Mouse (Mus musculus) midbrain, embryonic 16.5 days (tissue): ENCODE measurements around the gene Cd5. TPM values are rescaled to one million over a fixed set of nuclear protein-coding genes. Genes with fewer than 3 reads are reported as not detected.

Source experiments
- ATAC-seq: fragments of 200-750 bp; cut with Nextera tagmentation; 2 replicates; pipeline ENCODE4 v1.8.0; 2017; ENCODE audit warnings: moderate TSS enrichment
- H3K27ac ChIP-seq: fragments of 300-500 bp; sonication (generic); 2 replicates; pipeline ENCODE4 v1.5.1; 2014; ENCODE audit warnings: mild to moderate bottlenecking, low read length, mixed read lengths
- H3K27me3 ChIP-seq: fragments of 300-500 bp; sonication (generic); 2 replicates; pipeline ENCODE4 v1.6.1; 2014; ENCODE audit warnings: low read depth, low read length, mixed read lengths; ENCODE audit not compliant: control insufficient read depth, insufficient read depth
- H3K36me3 ChIP-seq: fragments of 300-500 bp; sonication (generic); 2 replicates; pipeline ENCODE4 v1.6.1; 2014; ENCODE audit warnings: mild to moderate bottlenecking, low read length, moderate library complexity, mixed read lengths; ENCODE audit not compliant: control insufficient read depth, insufficient read depth
- H3K4me1 ChIP-seq: fragments of 300-500 bp; sonication (generic); 2 replicates; pipeline ENCODE4 v1.6.1; 2014; ENCODE audit warnings: mild to moderate bottlenecking, low read length, mixed read lengths; ENCODE audit not compliant: control insufficient read depth, insufficient read depth
- H3K4me2 ChIP-seq: fragments of 300-500 bp; sonication (generic); 2 replicates; pipeline ENCODE4 v1.6.1; 2014; ENCODE audit warnings: mild to moderate bottlenecking, low read length, mixed read lengths
- H3K4me3 ChIP-seq: fragments of 300-500 bp; sonication (generic); 2 replicates; pipeline ENCODE4 v1.5.1; 2014; ENCODE audit warnings: low read depth, mild to moderate bottlenecking, low read length, moderate library complexity, mixed read lengths
- H3K9ac ChIP-seq: fragments of 300-500 bp; sonication (generic); 2 replicates; pipeline ENCODE4 v1.6.1; 2014; ENCODE audit warnings: low read depth, low read length, mixed read lengths
- H3K9me3 ChIP-seq: fragments of 300-500 bp; sonication (generic); replicated peaks from 2 replicates; pipeline ENCODE4 v1.6.1; 2014; ENCODE audit warnings: mild to moderate bottlenecking, low read length, mixed read lengths; ENCODE audit not compliant: control insufficient read depth, poor library complexity, severe bottlenecking
- WGBS: fragments of 180-500 bp; shearing (Covaris S2); extraction: QIAGEN DNeasy Blood & Tissue Kit; methylation state at CpG from one replicate; pipeline ENCODE4 v1.1.7; 2014; 5-methylcytosine and 5-hydroxymethylcytosine counted together
- polyA plus RNA-seq: library from polyadenylated mRNA; unstranded; fragments of >200 nt; fragmentation: Nextera tagmentation; extraction: Ambion mirVana; gene quantifications from 2 replicates; pipeline ENCODE4 v1.2.1, GENCODE M21; 2015

Cd5 gene
- polyA plus RNA-seq, 1 experiment from 2014 or later = 0.48 TPM

- Histone ChIP-seq H3K9me3 (no peaks in the 10 kb centered on the region), H3K36me3 (no peaks in the 10 kb centered on the region), H3K27me3 (no peaks in the 10 kb centered on the region), H3K9ac (no peak overlapping the region), H3K27ac (peak overlapping the region; percentile 31), H3K4me2 (no peak overlapping the region; the same call in 1 of the 2 replicates), H3K4me3 (no peak overlapping the region), H3K4me1 (peaks cover 62% of the 10 kb centered on the region)
- ATAC-seq = no peak
- WGBS = 14% methylated on average over 7 of the region's 7 CpGs
Observed at GRCm38 (mm10) chr19:10695801-10696200, 43.0 kb downstream of the Cd5 start.

- Histone ChIP-seq H3K9me3 (no peaks in the 10 kb centered on the region), H3K27ac (no peak overlapping the region), H3K36me3 (no peaks in the 10 kb centered on the region), H3K27me3 (no peaks in the 10 kb centered on the region), H3K9ac (no peak overlapping the region), H3K4me1 (peaks cover 64% of the 10 kb centered on the region), H3K4me3 (no peak overlapping the region), H3K4me2 (no peak overlapping the region)
- ATAC-seq = no peak
- WGBS = 87% methylated on average over 10 of the region's 10 CpGs
Observed at GRCm38 (mm10) chr19:10693926-10694682, 44.7 kb downstream of the Cd5 start.

GRCm38 (mm10) chr19:10692361-10692760 lies 46.4 kb downstream of the Cd5 start:
- Histone ChIP-seq H3K4me1 (peaks cover 56% of the 10 kb centered on the region), H3K4me2 (no peak overlapping the region), H3K36me3 (no peaks in the 10 kb centered on the region), H3K4me3 (no peak overlapping the region), H3K27me3 (no peaks in the 10 kb centered on the region), H3K9me3 (no peaks in the 10 kb centered on the region), H3K9ac (no peak overlapping the region), H3K27ac (no peak overlapping the region)
- 92% methylated on average over 4 of the region's 4 CpGs for WGBS
- no peak for ATAC-seq

- whole genome bisulfite sequencing = 83% methylated on average over 3 of the region's 3 CpGs
- peaks cover 50% of the 10 kb centered on the region for H3K4me1 ChIP-seq
- no peaks in the 10 kb centered on the region for H3K27me3 ChIP-seq
- peak overlapping the region; percentile 22; the same call in 1 of the 2 replicates for H3K27ac ChIP-seq
- no peak overlapping the region for H3K4me3 ChIP-seq
- H3K9ac ChIP-seq = no peak overlapping the region
- ATAC-seq = no peak
- H3K4me2 ChIP-seq = no peak overlapping the region
- no peaks in the 10 kb centered on the region for H3K36me3 ChIP-seq
- no peaks in the 10 kb centered on the region for H3K9me3 ChIP-seq
Observed at GRCm38 (mm10) chr19:10691660-10692059, 47.1 kb downstream of the Cd5 start.

GRCm38 (mm10) chr19:10691121-10691520 lies 47.7 kb downstream of the Cd5 start:
- no peak overlapping the region; the same call in 1 of the 2 replicates for H3K4me2 ChIP-seq
- H3K4me1 ChIP-seq = peaks cover 45% of the 10 kb centered on the region
- no peak for ATAC-seq
- WGBS = 96% methylated on average over 4 of the region's 4 CpGs
- H3K4me3 ChIP-seq = no peak overlapping the region
- no peak overlapping the region for H3K27ac ChIP-seq
- no peaks in the 10 kb centered on the region for H3K9me3 ChIP-seq
- no peaks in the 10 kb centered on the region for H3K36me3 ChIP-seq
- H3K27me3 ChIP-seq = no peaks in the 10 kb centered on the region
- no peak overlapping the region for H3K9ac ChIP-seq

GRCm38 (mm10) chr19:10690336-10690735 lies 48.5 kb downstream of the Cd5 start:
- ATAC-seq = no peak
- Histone ChIP-seq H3K9ac (no peak overlapping the region), H3K4me3 (peak overlapping the region; percentile 78; the same call in 1 of the 2 replicates), H3K9me3 (no peaks in the 10 kb centered on the region), H3K4me1 (peaks cover 37% of the 10 kb centered on the region), H3K36me3 (no peaks in the 10 kb centered on the region), H3K4me2 (peak overlapping the region; percentile 86), H3K27me3 (no peaks in the 10 kb centered on the region), H3K27ac (peak overlapping the region; percentile 98; the same call in 1 of the 2 replicates)
- WGBS = 91% methylated on average over 3 of the region's 3 CpGs

- H3K4me3 ChIP-seq = peak overlapping the region; percentile 78
- no peaks in the 10 kb centered on the region for H3K9me3 ChIP-seq
- H3K36me3 ChIP-seq = no peaks in the 10 kb centered on the region
- H3K4me1 ChIP-seq = peaks cover 34% of the 10 kb centered on the region
- peak overlapping the region; percentile 89 for H3K9ac ChIP-seq
- peak overlapping the region; percentile 98 for H3K27ac ChIP-seq
- no peak for ATAC-seq
- peak overlapping the region; percentile 86 for H3K4me2 ChIP-seq
- no peaks in the 10 kb centered on the region for H3K27me3 ChIP-seq
- 29% methylated on average over 5 of the region's 5 CpGs for WGBS
Observed at GRCm38 (mm10) chr19:10689470-10690166, 49.2 kb downstream of the Cd5 start.

- H3K9ac ChIP-seq = peak within 1 kb of the TSS; percentile 89
- no peaks in the 10 kb centered on the region for H3K9me3 ChIP-seq
- H3K4me3 ChIP-seq = peak within 1 kb of the TSS; percentile 78
- H3K4me2 ChIP-seq = peak within 1 kb of the TSS; percentile 86
- no peaks in the 10 kb centered on the region for H3K27me3 ChIP-seq
- peaks cover 34% of the 10 kb centered on the region for H3K4me1 ChIP-seq
- ATAC-seq = peak; percentile 94
- WGBS = under 1% methylated on average over 70 of the region's 74 CpGs
- H3K27ac ChIP-seq = peak within 1 kb of the TSS; percentile 98
- H3K36me3 ChIP-seq = no peaks in the 10 kb centered on the region
Observed at GRCm38 (mm10) chr19:10688537-10689352, 50.1 kb downstream of the Cd5 start, which contains the start of gene Vps37c. Gene Vps37c (plus strand): TSS chr19:10688735.
